Mouse (Mus musculus) embryonic stem cell, embryonic (primary cell): ENCODE measurements around the gene Gm4307.
"Not testable (repeated sequence)": the region's sequence is repeated elsewhere in the genome, so short reads cannot be mapped to it uniquely, and the experiment has no call there.

ENCODE experiments used
- CTCF ChIA-PET, 4 experiments: fragments of 300-600 bp in 2 of 4; fragments of 350-600 bp in 2 of 4; sonication (Branson Sonifier 250); formaldehyde crosslinking; loops; one replicate each; lab custom pipeline; 2022; ENCODE audit warnings: inconsistent platforms in 2 of 4; lab: Charles Lee
- POLR2A ChIA-PET, 4 experiments: fragments of 300-600 bp in 2 of 4; fragments of 350-600 bp in 2 of 4; sonication (Branson Sonifier 250); formaldehyde crosslinking; loops; one replicate each; lab custom pipeline; 2022; ENCODE audit warnings: antibody characterized with exemption in 4 of 4, inconsistent platforms in 1 of 4; lab: Charles Lee

The Gm4307 gene

GRCm38 (mm10) chr10:100361038-100361437 lies at the start of gene Gm4307:
Gm4307 (plus strand) TSS chr10:100361338.
- POLR2A ChIA-PET, CTCF ChIA-PET: not testable (repeated sequence)

GRCm38 (mm10) chr10:100335376-100335775 lies 25.8 kb upstream of the Gm4307 start, which contains the start of gene Gm4301:
Gm4301 (plus strand) TSS chr10:100335676.
- POLR2A ChIA-PET, CTCF ChIA-PET: not testable (repeated sequence)

- POLR2A ChIA-PET, CTCF ChIA-PET: not testable (repeated sequence)
These were observed 20.6 kb upstream of the Gm4307 start, which contains the start of gene Gm4302 for GRCm38 (mm10) chr10:100340536-100340935. Gm4302 (plus strand) TSS chr10:100340836.

GRCm38 (mm10) chr10:100345672-100346071 lies 15.5 kb upstream of the Gm4307 start, which contains the start of gene Gm4303:
Gm4303 (plus strand) TSS chr10:100345972.
- POLR2A ChIA-PET, CTCF ChIA-PET: not testable (repeated sequence)

GRCm38 (mm10) chr10:100350793-100351192 lies 10.3 kb upstream of the Gm4307 start, which contains the start of gene Gm4305:
Gm4305 (plus strand) TSS chr10:100351093.
- CTCF ChIA-PET, POLR2A ChIA-PET: not testable (repeated sequence)

- CTCF ChIA-PET, POLR2A ChIA-PET: not testable (repeated sequence)
These were observed 4.3 kb upstream of the Gm4307 start for GRCm38 (mm10) chr10:100356841-100357240.

GRCm38 (mm10) chr10:100382460-100382859 lies 21.3 kb downstream of the Gm4307 start, which contains the start of gene Gm4312:
Gm4312 (minus strand) TSS chr10:100382560.
- CTCF ChIA-PET, POLR2A ChIA-PET: not testable (repeated sequence)

- POLR2A ChIA-PET, CTCF ChIA-PET: not testable (repeated sequence)
These were observed 41.2 kb downstream of the Gm4307 start for GRCm38 (mm10) chr10:100402301-100402700.
